Mouse (Mus musculus) bone marrow, adult 2 months (tissue): ENCODE results near the gene Fermt1.

ENCODE experiments used
- CTCF ChIP-seq: fragments of 200-500 bp; IDR thresholded peaks from 2 replicates; pipeline ENCODE4 v1.5.1; 2011; ENCODE audit warnings: low read length, control low read depth; ENCODE audit not compliant: control insufficient read depth, insufficient read depth
- POLR2A ChIP-seq: fragments of 200-500 bp; IDR thresholded peaks from 2 replicates; pipeline ENCODE4 v1.6.1; 2011; ENCODE audit warnings: low read depth, mild to moderate bottlenecking, control low read depth, low read length, borderline replicate concordance; ENCODE audit not compliant: control insufficient read depth

DNA sequence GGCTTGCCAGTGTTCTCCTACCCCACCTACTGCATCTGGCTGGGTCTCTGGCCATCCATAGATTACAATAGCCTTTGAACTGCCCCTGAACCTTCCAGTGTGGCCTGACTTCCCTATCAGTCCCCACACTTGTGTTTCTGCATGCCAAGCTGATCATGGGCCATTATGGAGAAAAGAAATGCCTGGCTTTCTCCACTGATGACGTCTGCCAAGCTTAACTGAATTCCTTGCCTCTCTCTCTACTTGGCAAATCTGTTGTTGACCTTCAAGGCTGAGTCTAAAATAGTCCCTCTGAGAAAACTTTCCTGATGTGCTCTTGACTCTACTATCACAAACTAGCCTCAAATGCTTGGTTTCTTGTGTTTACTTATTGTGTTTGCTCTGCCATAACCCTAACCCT lies 47.5 kb downstream of the Fermt1 start:
- TF ChIP-seq CTCF (no peak), POLR2A (no peak)
